In genomic region chr11:94989562-94990017, GRCm38 (mm10) we compare ENCODE assay signal across 8 mouse cellular contexts. TPM values are rescaled to one million over a fixed set of nuclear protein-coding genes. Genes with fewer than 3 reads are reported as not detected.
DNase-seq lines count a peak whose midpoint lies in the region; ATAC-seq and TF ChIP-seq lines count a peak whose summit lies in the region.

No protein-coding gene starts in this region.

- H3K9me3 ChIP-seq in intestine, embryonic 16.5 days (ENCODE audit: control insufficient read depth, low read length), result no peaks in the 10 kb centered on the region
- H3K9me3 ChIP-seq in limb, embryonic 10.5 days (replicated peaks), result no peaks in the 10 kb centered on the region
- no peaks in the 10 kb centered on the region for H3K9me3 ChIP-seq in midbrain, embryonic 11.5 days (ENCODE audit: control insufficient read depth, low read length)

- peaks cover 50% of the 10 kb centered on the region for H3K4me1 ChIP-seq in intestine, embryonic 16.5 days (ENCODE audit: control insufficient read depth, insufficient read depth, low read length)
- peaks cover 85% of the 10 kb centered on the region for H3K4me1 ChIP-seq in limb, embryonic 10.5 days
- H3K4me1 ChIP-seq in midbrain, embryonic 11.5 days (ENCODE audit: control insufficient read depth, insufficient read depth, low read length), result peaks cover 50% of the 10 kb centered on the region
- peaks cover 25% of the 10 kb centered on the region; the same call in 1 of the 2 replicates for H3K4me1 ChIP-seq in small intestine, adult 2 months (ENCODE audit: control insufficient read depth, insufficient read depth, insufficient read length, low read length)

- peak overlapping the region; percentile 95 for H3K27ac ChIP-seq in intestine, embryonic 16.5 days (ENCODE audit: low read length)
- peak overlapping the region; percentile 95 for H3K27ac ChIP-seq in limb, embryonic 10.5 days
- H3K27ac ChIP-seq in midbrain, embryonic 11.5 days (ENCODE audit: low read depth, low read length), result peak overlapping the region; percentile 79
- peak overlapping the region; percentile 72 for H3K27ac ChIP-seq in small intestine, adult 2 months (ENCODE audit: insufficient read depth, low read depth, low read length)

- TF ChIP-seq POLR2A in small intestine, adult 2 months (IDR thresholded peaks at IDR 0.05; ENCODE audit: low read depth, low read length), result peak; percentile 46; the same call in 1 of the 2 replicates

- no peak for TF ChIP-seq CTCF in small intestine, adult 2 months (IDR thresholded peaks at IDR 0.05; ENCODE audit: extremely low read depth, insufficient read length, insufficient replicate concordance, low read depth, low read length)

- H3K4me2 ChIP-seq in intestine, embryonic 16.5 days (ENCODE audit: low read depth, low read length), result peak overlapping the region; percentile 97
- peak overlapping the region; percentile 98 for H3K4me2 ChIP-seq in midbrain, embryonic 11.5 days

- peak; percentile 57 for ATAC-seq in granulocyte monocyte progenitor cell, adult 5-6 weeks (replicated peaks; ENCODE audit: poor library complexity, severe bottlenecking)
- peak; percentile 58 for ATAC-seq in intestine, embryonic 16.5 days
- peak; percentile 62 for ATAC-seq in midbrain, embryonic 11.5 days (ENCODE audit: low FRiP score)

- peak overlapping the region; percentile 89 for H3K9ac ChIP-seq in intestine, embryonic 16.5 days (ENCODE audit: low read depth, low read length)
- peak overlapping the region; percentile 82 for H3K9ac ChIP-seq in midbrain, embryonic 11.5 days (ENCODE audit: low read length)

- 1% methylated on average over 12 of the region's 12 CpGs for WGBS in intestine, embryonic 16.5 days
- 1% methylated on average over 12 of the region's 12 CpGs for WGBS in limb, embryonic 10.5 days
- under 1% methylated on average over 12 of the region's 12 CpGs for WGBS in midbrain, embryonic 11.5 days
- under 1% methylated on average over 12 of the region's 12 CpGs for WGBS in small intestine, adult 2 months

- no peaks in the 10 kb centered on the region for H3K27me3 ChIP-seq in intestine, embryonic 16.5 days (replicated peaks; ENCODE audit: control insufficient read depth, insufficient read depth, low read length)
- H3K27me3 ChIP-seq in limb, embryonic 10.5 days (ENCODE audit: low read depth, poor library complexity, severe bottlenecking), result no peaks in the 10 kb centered on the region
- no peaks in the 10 kb centered on the region; the same call in 1 of the 2 replicates for H3K27me3 ChIP-seq in midbrain, embryonic 11.5 days (ENCODE audit: control insufficient read depth, insufficient read depth, low read length)
- H3K27me3 ChIP-seq in small intestine, adult 2 months (ENCODE audit: control insufficient read depth, insufficient read depth, low read length), result no peaks in the 10 kb centered on the region

- DNase-seq in 3134 (ENCODE audit: extremely low read depth, insufficient read length, low spot score), result peak; percentile 85
- peak; percentile 71 for DNase-seq in adrenal gland, adult 8-10 months
- peak; percentile 89 for DNase-seq in embryo, embryonic 9.5 days (ENCODE audit: extremely low spot score)
- DNase-seq in limb, embryonic 10.5 days (ENCODE audit: low spot score), result peak; percentile 91
- peak; percentile 99 for DNase-seq in midbrain, embryonic 11.5 days (ENCODE audit: low spot score, missing footprints)

- H3K36me3 ChIP-seq in intestine, embryonic 16.5 days (ENCODE audit: control insufficient read depth, insufficient read depth, low read length), result no peaks in the 10 kb centered on the region
- peaks cover 8% of the 10 kb centered on the region for H3K36me3 ChIP-seq in limb, embryonic 10.5 days
- H3K36me3 ChIP-seq in midbrain, embryonic 11.5 days (ENCODE audit: control insufficient read depth, insufficient read depth, low read length), result no peaks in the 10 kb centered on the region
- H3K36me3 ChIP-seq in small intestine, adult 2 months (ENCODE audit: control insufficient read depth, insufficient read depth, low read length), result no peaks in the 10 kb centered on the region

- H3K4me3 ChIP-seq in intestine, embryonic 16.5 days (ENCODE audit: low read length), result peak overlapping the region; percentile 87
- H3K4me3 ChIP-seq in limb, embryonic 10.5 days, result peak overlapping the region; percentile 83
- H3K4me3 ChIP-seq in midbrain, embryonic 11.5 days (ENCODE audit: low read depth, low read length), result peak overlapping the region; percentile 53
- peak overlapping the region; percentile 70 for H3K4me3 ChIP-seq in small intestine, adult 2 months (ENCODE audit: low read depth, low read length)

RNA-seq across cellular contexts. Expression of gene Ppp1r9b, which starts 1.2 kb away (rescaled TPM):
- total RNA-seq in adrenal gland, adult 8-10 months (2022), result 100 to 1,000 TPM; 116 to 149 (median 131) TPM
- total RNA-seq in granulocyte monocyte progenitor cell, adult 5-6 weeks (2014; fragmentation: Nextera tagmentation), result 50.3 and 61.7 TPM in 2 replicates
- 67.7 and 71.9 TPM in 2 replicates for total RNA-seq in granulocyte monocyte progenitor cell, adult 5-6 weeks (2017)
- polyA plus RNA-seq in intestine, embryonic 16.5 days (2015; fragmentation: Nextera tagmentation; extraction: Ambion mirVana), result 5.2 and 5.6 TPM in 2 replicates
- 9.9 and 10.8 TPM in 2 replicates for polyA plus RNA-seq in limb, embryonic 10.5 days (2016; fragmentation: Nextera tagmentation; extraction: Ambion mirVana)
- 10.5 and 12.4 TPM in 2 replicates for polyA plus RNA-seq in midbrain, embryonic 11.5 days (2014; fragmentation: Nextera tagmentation; extraction: Ambion mirVana)
- polyA plus RNA-seq in small intestine, adult 2 months (2012; rRNA removed), result 17.0 and 29.4 TPM in 2 replicates

RNA-seq across cellular contexts. Expression of gene Sgca, which starts 13.5 kb away (rescaled TPM):
- not detected for total RNA-seq in adrenal gland, adult 8-10 months (2022)
- total RNA-seq in granulocyte monocyte progenitor cell, adult 5-6 weeks (2014; fragmentation: Nextera tagmentation), result not detected in 2 replicates
- total RNA-seq in granulocyte monocyte progenitor cell, adult 5-6 weeks (2017), result not detected in 2 replicates
- polyA plus RNA-seq in intestine, embryonic 16.5 days (2015; fragmentation: Nextera tagmentation; extraction: Ambion mirVana), result 0.26 and 0.36 TPM in 2 replicates
- 0.23 TPM in 1 of 2 replicates, not detected in the other for polyA plus RNA-seq in limb, embryonic 10.5 days (2016; fragmentation: Nextera tagmentation; extraction: Ambion mirVana)
- polyA plus RNA-seq in midbrain, embryonic 11.5 days (2014; fragmentation: Nextera tagmentation; extraction: Ambion mirVana), result not detected in 2 replicates
- polyA plus RNA-seq in small intestine, adult 2 months (2012; rRNA removed), result 1.7 and 3.7 TPM in 2 replicates

RNA-seq across cellular contexts. Expression of gene Samd14, which starts 20.1 kb away (rescaled TPM):
- 1 to 10 TPM; 3.9 to 9.1 (median 5.6) TPM for total RNA-seq in adrenal gland, adult 8-10 months (2022)
- total RNA-seq in granulocyte monocyte progenitor cell, adult 5-6 weeks (2014; fragmentation: Nextera tagmentation), result 0.34 and 0.49 TPM in 2 replicates
- total RNA-seq in granulocyte monocyte progenitor cell, adult 5-6 weeks (2017), result 0.05 and 0.65 TPM in 2 replicates
- polyA plus RNA-seq in intestine, embryonic 16.5 days (2015; fragmentation: Nextera tagmentation; extraction: Ambion mirVana), result 13.2 and 13.6 TPM in 2 replicates
- polyA plus RNA-seq in limb, embryonic 10.5 days (2016; fragmentation: Nextera tagmentation; extraction: Ambion mirVana), result 29.7 and 39.2 TPM in 2 replicates
- 47.3 and 47.8 TPM in 2 replicates for polyA plus RNA-seq in midbrain, embryonic 11.5 days (2014; fragmentation: Nextera tagmentation; extraction: Ambion mirVana)
- polyA plus RNA-seq in small intestine, adult 2 months (2012; rRNA removed), result 3.3 and 7.2 TPM in 2 replicates

RNA-seq across cellular contexts. Expression of gene Hils1, which starts 22.2 kb away (rescaled TPM):
- total RNA-seq in adrenal gland, adult 8-10 months (2022), result not detected
- not detected in 2 replicates for total RNA-seq in granulocyte monocyte progenitor cell, adult 5-6 weeks (2014; fragmentation: Nextera tagmentation)
- not detected in 2 replicates for total RNA-seq in granulocyte monocyte progenitor cell, adult 5-6 weeks (2017)
- polyA plus RNA-seq in intestine, embryonic 16.5 days (2015; fragmentation: Nextera tagmentation; extraction: Ambion mirVana), result not detected in 2 replicates
- polyA plus RNA-seq in limb, embryonic 10.5 days (2016; fragmentation: Nextera tagmentation; extraction: Ambion mirVana), result not detected in 2 replicates
- polyA plus RNA-seq in midbrain, embryonic 11.5 days (2014; fragmentation: Nextera tagmentation; extraction: Ambion mirVana), result not detected in 2 replicates
- polyA plus RNA-seq in small intestine, adult 2 months (2012; rRNA removed), result 0.14 TPM in 1 of 2 replicates, not detected in the other

RNA-seq across cellular contexts. Expression of gene Pdk2, which starts 51.6 kb away (rescaled TPM):
- 10 to 100 TPM; 60.9 to 90.5 (median 76.0) TPM for total RNA-seq in adrenal gland, adult 8-10 months (2022)
- 8.5 and 9.8 TPM in 2 replicates for total RNA-seq in granulocyte monocyte progenitor cell, adult 5-6 weeks (2014; fragmentation: Nextera tagmentation)
- total RNA-seq in granulocyte monocyte progenitor cell, adult 5-6 weeks (2017), result 0.60 and 1.8 TPM in 2 replicates
- 42.2 and 48.2 TPM in 2 replicates for polyA plus RNA-seq in intestine, embryonic 16.5 days (2015; fragmentation: Nextera tagmentation; extraction: Ambion mirVana)
- polyA plus RNA-seq in limb, embryonic 10.5 days (2016; fragmentation: Nextera tagmentation; extraction: Ambion mirVana), result 9.8 and 21.2 TPM in 2 replicates
- polyA plus RNA-seq in midbrain, embryonic 11.5 days (2014; fragmentation: Nextera tagmentation; extraction: Ambion mirVana), result 12.6 and 13.3 TPM in 2 replicates
- polyA plus RNA-seq in small intestine, adult 2 months (2012; rRNA removed), result 67.7 and 167 TPM in 2 replicates

Comparison
In these comparisons a context has a peak if more than half of its experiments do, and no peak if none do; other contexts are left out.
1. Peak in every context shown above with its lines: DNase-seq, ATAC-seq, H3K4me3 ChIP-seq and H3K27ac ChIP-seq.